Mouse (Mus musculus) intestine, embryonic 15.5 days (tissue): ENCODE data around the gene Fnbp1. TPM values are rescaled to one million over a fixed set of nuclear protein-coding genes. Genes with fewer than 3 reads are reported as not detected.

Source experiments
- ATAC-seq: fragments of 200-750 bp; cut with Nextera tagmentation; 2 replicates; pipeline ENCODE4 v1.8.0; 2017; ENCODE audit warnings: moderate TSS enrichment, moderate library complexity
- H3K27ac ChIP-seq: fragments of 300-500 bp; sonication (generic); 2 replicates; pipeline ENCODE4 v1.5.1; 2015; ENCODE audit warnings: mild to moderate bottlenecking, inconsistent platforms
- H3K27me3 ChIP-seq: fragments of 300-500 bp; sonication (generic); replicated peaks from 2 replicates; pipeline ENCODE4 v1.6.1; 2015; ENCODE audit warnings: inconsistent platforms
- H3K36me3 ChIP-seq: fragments of 300-500 bp; sonication (generic); 2 replicates; pipeline ENCODE4 v1.6.1; 2015; ENCODE audit warnings: inconsistent platforms
- H3K4me1 ChIP-seq: fragments of 300-500 bp; sonication (generic); replicated peaks from 2 replicates; pipeline ENCODE4 v1.6.1; 2015; ENCODE audit warnings: inconsistent platforms
- H3K4me2 ChIP-seq: fragments of 300-500 bp; sonication (generic); replicated peaks from 2 replicates; pipeline ENCODE4 v1.6.1; 2015; ENCODE audit warnings: mild to moderate bottlenecking, inconsistent platforms
- H3K4me3 ChIP-seq: fragments of 300-500 bp; sonication (generic); replicated peaks from 2 replicates; pipeline ENCODE4 v1.5.1; 2015; ENCODE audit warnings: inconsistent platforms
- H3K9ac ChIP-seq: fragments of 300-500 bp; sonication (generic); 2 replicates; pipeline ENCODE4 v1.6.1; 2015; ENCODE audit warnings: inconsistent platforms
- H3K9me3 ChIP-seq: fragments of 300-500 bp; sonication (generic); 2 replicates; pipeline ENCODE4 v1.6.1; 2016; ENCODE audit warnings: inconsistent platforms
- WGBS: fragments of 180-500 bp; shearing (Covaris S2); methylation state at CpG from one replicate; pipeline ENCODE4 v1.1.7; 2015; 5-methylcytosine and 5-hydroxymethylcytosine counted together
- polyA plus RNA-seq: library from polyadenylated mRNA; unstranded; fragments of >200 nt; fragmentation: Nextera tagmentation; extraction: Ambion mirVana; gene quantifications from 2 replicates; pipeline ENCODE4 v1.2.1, GENCODE M21; 2015

Gene Fnbp1
- polyA plus RNA-seq, 1 experiment from 2014 or later: 27.3 TPM

GRCm38 (mm10) chr2:31068246-31069113 is 73.3 kb downstream of the Fnbp1 start:
- WGBS: 47% methylated on average over 13 of the region's 13 CpGs
- Histone ChIP-seq H3K9ac (no peak overlapping the region), H3K36me3 (no peaks in the 10 kb centered on the region), H3K27me3 (no peaks in the 10 kb centered on the region), H3K27ac (peak overlapping the region; percentile 51; the same call in 1 of the 2 replicates), H3K4me2 (no peak overlapping the region), H3K4me1 (0 out of 2 replicates have a peak, but pooled peaks cover 3% of the 10 kb centered on the region), H3K4me3 (no peak overlapping the region), H3K9me3 (no peaks in the 10 kb centered on the region; the same call in 1 of the 2 replicates)
- no peak for ATAC-seq

DNA sequence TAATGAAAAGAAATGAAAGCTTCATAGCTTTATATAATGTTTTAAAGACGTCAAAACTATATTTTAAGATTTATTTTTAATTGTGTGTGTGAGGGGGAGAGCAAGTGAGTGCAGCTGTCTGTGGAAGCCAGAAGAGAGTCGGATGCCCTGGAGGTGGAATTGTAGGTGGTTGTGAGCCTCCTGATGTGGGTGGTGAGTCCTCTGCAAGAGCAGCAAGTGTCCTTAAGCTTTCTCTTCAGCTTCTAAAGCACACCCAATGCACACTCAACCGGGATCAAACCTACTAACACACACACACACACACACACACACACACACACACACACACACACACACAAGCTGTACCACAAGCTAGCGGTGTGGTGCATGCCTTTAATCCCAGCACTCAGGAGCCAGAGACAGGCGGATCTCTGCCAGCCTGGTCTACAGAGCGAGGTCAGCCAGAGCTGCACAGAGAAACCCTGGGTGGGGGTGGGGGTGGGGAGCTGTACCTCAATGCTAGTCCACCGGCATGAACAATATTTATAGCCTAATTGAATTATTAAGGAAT is 74.0 kb downstream of the Fnbp1 start:
- H3K27me3 ChIP-seq: no peaks in the 10 kb centered on the region
- H3K27ac ChIP-seq: no peak overlapping the region
- 62% methylated on average over 7 of the region's 7 CpGs for WGBS
- no peaks in the 10 kb centered on the region for H3K36me3 ChIP-seq
- no peaks in the 10 kb centered on the region; the same call in 1 of the 2 replicates for H3K9me3 ChIP-seq
- no peak overlapping the region for H3K4me3 ChIP-seq
- no peak overlapping the region for H3K4me2 ChIP-seq
- no peak for ATAC-seq
- no peak overlapping the region for H3K9ac ChIP-seq
- 0 out of 2 replicates have a peak, but pooled peaks cover 3% of the 10 kb centered on the region for H3K4me1 ChIP-seq

DNA sequence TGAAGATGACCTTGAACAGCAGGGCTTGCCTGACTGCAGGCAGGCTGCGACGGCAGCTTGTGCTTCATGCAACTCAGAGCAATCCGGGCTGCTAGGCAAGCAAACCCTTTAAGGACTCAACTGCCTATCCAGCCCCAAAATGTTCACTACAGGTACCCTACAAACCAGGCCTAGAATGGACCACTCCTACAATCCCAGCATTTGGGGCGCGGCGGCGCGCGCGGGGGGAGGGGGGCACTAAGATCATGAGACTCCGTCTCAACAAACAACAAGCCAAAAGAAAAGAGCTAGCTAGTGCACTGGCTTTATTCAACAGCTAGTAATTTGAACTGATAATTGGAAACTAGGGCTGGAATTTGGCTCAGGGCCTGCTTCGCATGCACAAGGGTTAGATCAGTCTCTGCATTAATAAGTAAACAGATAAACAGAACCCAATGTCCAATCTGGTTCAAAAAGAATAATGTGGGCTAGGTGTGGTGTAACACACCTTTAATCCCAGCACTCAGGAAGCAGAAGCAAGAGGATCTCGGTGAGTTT is 74.7 kb downstream of the Fnbp1 start:
- no peak overlapping the region for H3K27ac ChIP-seq
- H3K9me3 ChIP-seq: no peaks in the 10 kb centered on the region
- no peak overlapping the region for H3K4me2 ChIP-seq
- 88% methylated on average over 13 of the region's 13 CpGs for WGBS
- H3K36me3 ChIP-seq: no peaks in the 10 kb centered on the region
- H3K27me3 ChIP-seq: no peaks in the 10 kb centered on the region
- 0 out of 2 replicates have a peak, but pooled peaks cover 3% of the 10 kb centered on the region for H3K4me1 ChIP-seq
- H3K4me3 ChIP-seq: no peak overlapping the region
- ATAC-seq: no peak
- H3K9ac ChIP-seq: no peak overlapping the region

- WGBS: 76% methylated on average over 11 of the region's 11 CpGs
- no peaks in the 10 kb centered on the region for H3K9me3 ChIP-seq
- H3K36me3 ChIP-seq: no peaks in the 10 kb centered on the region
- H3K4me1 ChIP-seq: 0 out of 2 replicates have a peak, but pooled peaks cover 3% of the 10 kb centered on the region
- no peak overlapping the region for H3K9ac ChIP-seq
- no peak overlapping the region for H3K4me3 ChIP-seq
- H3K4me2 ChIP-seq: no peak overlapping the region
- ATAC-seq: no peak
- H3K27me3 ChIP-seq: no peaks in the 10 kb centered on the region
- no peak overlapping the region for H3K27ac ChIP-seq
Measured at GRCm38 (mm10) chr2:31066019-31066789, 75.6 kb downstream of the Fnbp1 start.

GRCm38 (mm10) chr2:31061868-31062628 is 79.8 kb downstream of the Fnbp1 start:
- Histone ChIP-seq H3K4me2 (no peak overlapping the region), H3K4me3 (no peak overlapping the region), H3K27me3 (no peaks in the 10 kb centered on the region), H3K36me3 (peaks cover 3% of the 10 kb centered on the region), H3K27ac (no peak overlapping the region), H3K4me1 (no peaks in the 10 kb centered on the region), H3K9ac (no peak overlapping the region), H3K9me3 (no peaks in the 10 kb centered on the region)
- no peak for ATAC-seq
- WGBS: 93% methylated on average over 10 of the region's 10 CpGs

DNA sequence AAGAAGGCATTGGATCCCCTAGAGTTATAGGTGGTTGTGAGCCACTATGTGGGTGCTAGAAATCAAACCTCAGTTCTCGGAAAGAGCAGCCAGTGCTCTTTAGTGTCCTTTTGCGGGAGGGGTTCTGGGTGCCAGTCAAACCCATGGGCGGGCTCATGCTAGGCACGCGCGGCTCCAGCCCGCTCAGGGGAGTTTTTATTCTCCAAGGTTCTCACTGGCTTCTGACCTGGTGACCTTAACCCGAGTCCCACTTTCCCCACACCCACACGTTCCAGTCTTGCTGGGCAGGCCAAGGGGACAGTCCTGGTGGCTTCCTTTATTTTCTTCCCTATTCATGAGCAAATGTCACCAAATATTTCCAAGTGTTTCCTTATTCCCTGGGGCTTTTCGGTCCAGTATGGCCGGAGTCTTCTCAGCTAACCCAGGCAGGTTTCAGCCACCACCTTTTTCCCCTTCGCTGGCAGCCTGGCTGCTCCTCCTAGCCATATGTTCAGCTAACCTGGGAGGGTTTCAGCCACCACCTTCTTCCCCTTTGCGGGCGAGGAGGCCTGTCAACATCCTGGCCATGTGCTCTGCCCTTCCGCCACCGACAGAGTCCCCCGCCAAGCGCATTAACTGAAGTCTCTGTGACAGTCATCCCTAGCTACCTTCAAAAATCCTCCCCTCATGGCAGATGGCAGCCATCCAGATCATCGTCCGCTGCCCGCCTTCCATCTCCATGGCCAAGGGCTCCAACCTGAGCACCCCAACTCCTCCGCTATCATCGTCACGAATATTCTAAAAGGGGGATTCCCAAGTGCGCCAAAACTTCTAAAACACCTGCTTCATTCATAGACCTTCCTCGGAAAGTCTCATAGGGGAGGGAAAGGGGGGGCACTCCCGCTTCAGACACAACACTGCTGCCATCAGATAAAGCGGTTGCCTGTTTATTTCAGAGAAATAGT is 80.7 kb downstream of the Fnbp1 start:
- 84% methylated on average over 28 of the region's 28 CpGs for WGBS
- Histone ChIP-seq H3K4me2 (no peak overlapping the region), H3K36me3 (peaks cover 3% of the 10 kb centered on the region), H3K27me3 (no peaks in the 10 kb centered on the region), H3K9me3 (no peaks in the 10 kb centered on the region), H3K9ac (no peak overlapping the region), H3K4me3 (no peak overlapping the region), H3K4me1 (no peaks in the 10 kb centered on the region), H3K27ac (no peak overlapping the region)
- no peak for ATAC-seq

- Histone ChIP-seq H3K9me3 (no peaks in the 10 kb centered on the region), H3K4me1 (no peaks in the 10 kb centered on the region), H3K9ac (no peak overlapping the region), H3K27me3 (no peaks in the 10 kb centered on the region), H3K27ac (no peak overlapping the region), H3K4me3 (no peak overlapping the region), H3K36me3 (peaks cover 7% of the 10 kb centered on the region), H3K4me2 (no peak overlapping the region)
- ATAC-seq: no peak
- WGBS: 93% methylated on average over 1 of the region's 1 CpGs
Measured at GRCm38 (mm10) chr2:31060271-31060670, 81.5 kb downstream of the Fnbp1 start.

GRCm38 (mm10) chr2:31058443-31058842 is 83.4 kb downstream of the Fnbp1 start:
- Histone ChIP-seq H3K4me2 (no peak overlapping the region), H3K36me3 (peaks cover 7% of the 10 kb centered on the region), H3K27ac (no peak overlapping the region), H3K4me1 (no peaks in the 10 kb centered on the region), H3K9me3 (no peaks in the 10 kb centered on the region), H3K9ac (no peak overlapping the region), H3K4me3 (no peak overlapping the region), H3K27me3 (no peaks in the 10 kb centered on the region)
- WGBS: 82% methylated on average over 4 of the region's 4 CpGs
- ATAC-seq: no peak

GRCm38 (mm10) chr2:31057549-31058177 is 84.1 kb downstream of the Fnbp1 start:
- H3K27ac ChIP-seq: no peak overlapping the region
- no peak for ATAC-seq
- no peak overlapping the region for H3K9ac ChIP-seq
- peaks cover 7% of the 10 kb centered on the region for H3K36me3 ChIP-seq
- H3K4me3 ChIP-seq: no peak overlapping the region
- H3K27me3 ChIP-seq: no peaks in the 10 kb centered on the region
- no peak overlapping the region for H3K4me2 ChIP-seq
- no peaks in the 10 kb centered on the region for H3K4me1 ChIP-seq
- WGBS: 77% methylated on average over 6 of the region's 6 CpGs
- no peaks in the 10 kb centered on the region for H3K9me3 ChIP-seq

DNA sequence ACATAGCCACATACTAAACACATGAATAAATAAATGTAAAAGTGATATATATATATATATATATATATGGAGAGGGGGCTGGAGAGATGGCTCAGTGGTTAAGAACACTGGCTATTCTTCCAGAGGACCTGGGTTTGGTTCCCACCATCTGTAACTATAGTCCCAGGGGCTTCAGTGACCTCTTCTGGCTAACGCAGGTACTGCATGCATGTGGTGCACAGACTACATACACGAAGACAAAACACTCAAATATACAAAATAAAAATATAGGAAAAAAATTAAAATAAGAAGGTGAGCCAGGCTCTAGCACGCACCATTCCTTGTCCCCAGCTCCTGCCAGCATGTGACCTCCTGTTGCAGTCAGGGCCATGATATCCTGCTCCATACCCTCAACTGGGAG is 85.7 kb downstream of the Fnbp1 start:
- no peak for ATAC-seq
- peaks cover 7% of the 10 kb centered on the region for H3K36me3 ChIP-seq

More for the DNA sequence above, 85.7 kb downstream of the Fnbp1 start:
- Histone ChIP-seq H3K4me2 (no peak overlapping the region), H3K9ac (no peak overlapping the region), H3K27me3 (no peaks in the 10 kb centered on the region), H3K27ac (no peak overlapping the region), H3K4me3 (no peak overlapping the region), H3K4me1 (no peaks in the 10 kb centered on the region), H3K9me3 (no peaks in the 10 kb centered on the region)
- WGBS: 99% methylated on average over 3 of the region's 3 CpGs
